Mouse (Mus musculus) intestine, postnatal 0 days (tissue): ENCODE measurements around the gene Mfsd4a. TPM values are rescaled to one million over a fixed set of nuclear protein-coding genes. Genes with fewer than 3 reads are reported as not detected.

Experiments used
- ATAC-seq: fragments of 200-750 bp; cut with Nextera tagmentation; 2 replicates; pipeline ENCODE4 v1.8.0; 2017; ENCODE audit warnings: mild to moderate bottlenecking, moderate TSS enrichment, moderate library complexity
- H3K27ac ChIP-seq: fragments of 300-500 bp; sonication (generic); 2 replicates; pipeline ENCODE4 v1.5.1; 2014; ENCODE audit warnings: mild to moderate bottlenecking, low read depth, low read length, moderate library complexity
- H3K27me3 ChIP-seq: fragments of 300-500 bp; sonication (generic); replicated peaks from 2 replicates; pipeline ENCODE4 v1.6.1; 2014; ENCODE audit warnings: low read length, mixed read lengths; ENCODE audit not compliant: control insufficient read depth, insufficient read depth
- H3K36me3 ChIP-seq: fragments of 300-500 bp; sonication (generic); 2 replicates; pipeline ENCODE4 v1.6.1; 2014; ENCODE audit warnings: mild to moderate bottlenecking, moderate library complexity; ENCODE audit not compliant: control insufficient read depth, insufficient read depth
- H3K4me1 ChIP-seq: fragments of 300-500 bp; sonication (generic); replicated peaks from 2 replicates; pipeline ENCODE4 v1.6.1; 2014; ENCODE audit warnings: antibody characterized with exemption, low read length, mixed read lengths; ENCODE audit not compliant: control insufficient read depth, insufficient read depth
- H3K4me2 ChIP-seq: fragments of 300-500 bp; sonication (generic); replicated peaks from 2 replicates; pipeline ENCODE4 v1.6.1; 2014; ENCODE audit warnings: low read depth, mild to moderate bottlenecking, moderate library complexity
- H3K4me3 ChIP-seq: fragments of 300-500 bp; sonication (generic); 2 replicates; pipeline ENCODE4 v1.5.1; 2014; ENCODE audit warnings: low read depth, low read length
- H3K9ac ChIP-seq: fragments of 300-500 bp; sonication (generic); 2 replicates; pipeline ENCODE4 v1.6.1; 2014; ENCODE audit warnings: mild to moderate bottlenecking, low read depth, low read length
- H3K9me3 ChIP-seq: fragments of 300-500 bp; sonication (generic); 2 replicates; pipeline ENCODE4 v1.6.1; 2016; ENCODE audit warnings: mixed run types; ENCODE audit not compliant: control insufficient read depth
- CTCF ChIP-seq: sonication (generic); IDR thresholded peaks from 2 replicates; pipeline ENCODE4 v1.5.1; 2016; ENCODE audit warnings: low read depth, mild to moderate bottlenecking, control low read depth, antibody characterized with exemption, moderate library complexity
- WGBS: fragments of 180-500 bp; shearing (Covaris S2); extraction: QIAGEN DNeasy Blood & Tissue Kit; methylation state at CpG from one replicate; pipeline ENCODE4 v1.1.7; 2014; 5-methylcytosine and 5-hydroxymethylcytosine counted together
- polyA plus RNA-seq: library from polyadenylated mRNA; unstranded; fragments of >200 nt; fragmentation: Nextera tagmentation; extraction: Ambion mirVana; gene quantifications from 2 replicates; pipeline ENCODE4 v1.2.1, GENCODE M21; 2015

Gene Mfsd4a
- polyA plus RNA-seq = 6.1 and 7.0 TPM in 2 replicates

- Histone ChIP-seq H3K27me3 (peaks cover 21% of the 10 kb centered on the region), H3K9me3 (no peaks in the 10 kb centered on the region), H3K4me2 (peak within 1 kb of the TSS; percentile 93), H3K36me3 (no peaks in the 10 kb centered on the region), H3K4me1 (no peaks in the 10 kb centered on the region), H3K9ac (peak within 1 kb of the TSS; percentile 45), H3K27ac (no peak within 1 kb of the TSS), H3K4me3 (peak within 1 kb of the TSS; percentile 44)
- 3% methylated on average over 70 of the region's 80 CpGs for WGBS
- peak; percentile 69 for ATAC-seq
- TF ChIP-seq CTCF = peak; percentile 53
These were observed at the start of gene Mfsd4a for GRCm38 (mm10) chr1:132067261-132068255. Gene Mfsd4a, minus strand, starts transcription at chr1:132068062.

- WGBS = 38% methylated on average over 18 of the region's 18 CpGs
- Histone ChIP-seq H3K9ac (no peak overlapping the region), H3K4me2 (no peak overlapping the region), H3K9me3 (no peaks in the 10 kb centered on the region), H3K4me1 (no peaks in the 10 kb centered on the region), H3K27me3 (no peaks in the 10 kb centered on the region), H3K27ac (no peak overlapping the region), H3K4me3 (no peak overlapping the region), H3K36me3 (peaks cover 41% of the 10 kb centered on the region; the same call in 1 of the 2 replicates)
- ATAC-seq = no peak
- TF ChIP-seq CTCF = peak; percentile 84
These were observed 48.7 kb upstream of the Mfsd4a start for GRCm38 (mm10) chr1:132116606-132117005.

- Histone ChIP-seq H3K4me2 (no peak overlapping the region), H3K9me3 (no peaks in the 10 kb centered on the region), H3K36me3 (peaks cover 31% of the 10 kb centered on the region; the same call in 1 of the 2 replicates), H3K4me3 (no peak overlapping the region), H3K27ac (no peak overlapping the region), H3K27me3 (no peaks in the 10 kb centered on the region), H3K4me1 (no peaks in the 10 kb centered on the region), H3K9ac (no peak overlapping the region)
- no peak for ATAC-seq
- WGBS = 38% methylated on average over 3 of the region's 3 CpGs
- TF ChIP-seq CTCF = no peak
These were observed 45.2 kb upstream of the Mfsd4a start for GRCm38 (mm10) chr1:132113098-132113497.

GRCm38 (mm10) chr1:132112426-132112825 lies 44.6 kb upstream of the Mfsd4a start:
- Histone ChIP-seq H3K36me3 (peaks cover 26% of the 10 kb centered on the region; the same call in 1 of the 2 replicates), H3K4me3 (no peak overlapping the region), H3K4me1 (no peaks in the 10 kb centered on the region), H3K9me3 (no peaks in the 10 kb centered on the region), H3K27ac (no peak overlapping the region), H3K27me3 (no peaks in the 10 kb centered on the region), H3K9ac (no peak overlapping the region), H3K4me2 (no peak overlapping the region)
- TF ChIP-seq CTCF = no peak
- 78% methylated on average over 8 of the region's 8 CpGs for WGBS
- ATAC-seq = no peak

- Histone ChIP-seq H3K27ac (no peak overlapping the region), H3K4me3 (no peak overlapping the region), H3K9ac (no peak overlapping the region), H3K36me3 (peaks cover 19% of the 10 kb centered on the region; the same call in 1 of the 2 replicates), H3K27me3 (no peaks in the 10 kb centered on the region), H3K4me1 (no peaks in the 10 kb centered on the region), H3K4me2 (no peak overlapping the region), H3K9me3 (no peaks in the 10 kb centered on the region)
- TF ChIP-seq CTCF = no peak
- ATAC-seq = no peak
- WGBS = 38% methylated on average over 1 of the region's 1 CpGs
These were observed 43.5 kb upstream of the Mfsd4a start for GRCm38 (mm10) chr1:132111411-132111810.

- ATAC-seq = no peak
- Histone ChIP-seq H3K4me3 (no peak overlapping the region), H3K36me3 (peaks cover 6% of the 10 kb centered on the region; the same call in 1 of the 2 replicates), H3K27ac (no peak overlapping the region), H3K9me3 (no peaks in the 10 kb centered on the region), H3K27me3 (no peaks in the 10 kb centered on the region), H3K9ac (no peak overlapping the region), H3K4me2 (no peak overlapping the region), H3K4me1 (no peaks in the 10 kb centered on the region)
- TF ChIP-seq CTCF = no peak
- WGBS = 47% methylated on average over 2 of the region's 2 CpGs
These were observed 41.5 kb upstream of the Mfsd4a start for GRCm38 (mm10) chr1:132109368-132109767.
